Mouse (Mus musculus): Measurements from ENCODE around the gene Mrpl23. TPM values are rescaled to one million over a fixed set of nuclear protein-coding genes. Genes with fewer than 3 reads are reported as not detected.
A peak's percentile ranks its signal among the peaks of the same experiment; 100 is the strongest.

Gene Mrpl23
- polyA plus RNA-seq, 1 experiment from 2014 or later, result 11.4 TPM

DNA sequence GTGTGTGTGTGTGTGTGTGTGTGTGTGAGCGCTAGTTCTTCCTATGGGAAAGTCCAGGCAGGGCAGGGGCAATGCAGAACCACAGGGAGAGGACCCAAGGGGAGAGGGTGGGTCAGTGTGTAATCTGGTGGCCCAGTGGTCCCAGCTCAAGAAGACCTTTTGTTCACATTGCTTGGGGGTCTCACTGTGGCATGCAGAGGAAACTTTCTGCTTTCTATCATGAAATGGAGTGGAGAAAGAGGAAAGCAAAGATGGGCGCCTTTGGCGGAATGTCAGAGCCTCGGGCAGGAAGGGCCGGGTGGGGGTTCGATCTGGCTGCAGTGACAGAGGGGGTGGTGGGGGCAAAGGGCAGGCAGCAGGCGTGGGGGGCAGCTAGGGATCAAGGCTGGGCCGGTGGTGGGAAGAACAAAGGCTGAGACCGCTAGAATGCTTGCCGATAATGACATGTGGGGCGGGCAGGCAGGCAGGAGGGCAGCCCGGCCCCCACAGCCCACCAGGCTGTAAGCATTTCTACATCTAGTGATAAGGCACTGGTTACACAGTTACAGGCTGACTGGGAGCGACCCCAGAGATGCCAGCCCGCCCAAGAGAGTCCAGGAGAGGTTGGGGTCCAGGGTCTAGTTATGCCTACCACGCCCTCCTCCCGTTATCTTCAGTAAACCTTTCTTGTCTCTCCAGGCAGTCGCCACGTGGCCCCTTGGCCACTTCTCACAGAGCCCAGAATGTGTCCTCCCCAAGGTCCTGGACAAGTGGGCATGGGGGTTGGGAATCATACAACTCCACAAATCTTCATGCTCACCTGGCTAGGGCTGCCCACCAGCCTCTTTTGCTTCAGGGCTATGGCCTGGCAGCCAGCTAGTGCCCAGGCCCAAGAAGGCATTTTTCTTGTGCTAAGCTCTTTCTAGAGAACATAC is 28.7 kb downstream of the Mrpl23 start:
- Histone ChIP-seq H3K27ac (ENCODE audit: low read length) (peak overlapping the region; percentile 83), H3K4me1 (ENCODE audit: control insufficient read depth, low read depth, low read length) (peaks cover 8% of the 10 kb centered on the region), H3K4me2 (ENCODE audit: low read depth, low read length) (no peak overlapping the region), H3K4me3 (ENCODE audit: low read depth, low read length) (no peak overlapping the region), H3K9me3 (replicated peaks; ENCODE audit: control insufficient read depth, low read length) (no peaks in the 10 kb centered on the region), H3K27me3 (ENCODE audit: control insufficient read depth, insufficient read depth, low read depth, low read length) (no peaks in the 10 kb centered on the region), H3K36me3 (ENCODE audit: control insufficient read depth, insufficient read depth) (no peaks in the 10 kb centered on the region), H3K9ac (ENCODE audit: low read depth, low read length) (no peak overlapping the region; the same call in 1 of the 2 replicates)
- 29% methylated on average over 18 of the region's 18 CpGs for WGBS (ENCODE audit: insufficient replicate concordance)
- peak; percentile 75 for ATAC-seq (ENCODE audit: low read depth)

DNA sequence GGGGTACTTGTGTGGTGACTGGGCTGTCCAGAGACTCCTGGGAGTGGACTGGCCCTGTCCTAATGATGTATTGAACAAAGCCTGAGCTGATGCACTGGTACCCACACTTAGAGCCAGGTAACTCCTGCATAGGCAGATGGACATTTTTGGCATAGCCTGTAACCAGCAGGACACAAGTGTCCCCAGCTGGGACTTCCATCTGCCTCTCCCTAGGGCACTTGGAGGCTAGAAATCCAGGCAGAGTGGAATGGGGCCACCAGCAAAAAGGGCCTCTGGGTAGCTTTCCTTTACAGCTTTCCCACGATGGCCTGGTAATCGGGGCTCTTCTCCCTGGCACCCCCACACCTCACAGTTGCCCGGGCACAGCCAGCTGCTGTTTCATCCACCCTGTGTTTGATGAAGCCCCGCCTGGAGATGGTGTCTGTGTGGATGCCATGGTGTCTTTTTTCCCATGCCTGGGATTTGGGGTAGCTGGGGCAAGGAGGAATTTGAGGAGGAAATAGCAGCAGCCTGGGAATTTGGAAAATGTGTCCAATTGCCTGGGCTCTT is 29.4 kb downstream of the Mrpl23 start:
- no peaks in the 10 kb centered on the region for H3K36me3 ChIP-seq (ENCODE audit: control insufficient read depth, insufficient read depth)
- no peak for ATAC-seq (ENCODE audit: low read depth)
- no peak overlapping the region; the same call in 1 of the 2 replicates for H3K9ac ChIP-seq (ENCODE audit: low read depth, low read length)
- peak overlapping the region; percentile 83 for H3K27ac ChIP-seq (ENCODE audit: low read length)
- peaks cover 8% of the 10 kb centered on the region for H3K4me1 ChIP-seq (ENCODE audit: control insufficient read depth, low read depth, low read length)
- 53% methylated on average over 4 of the region's 4 CpGs for WGBS (ENCODE audit: insufficient replicate concordance)
- H3K9me3 ChIP-seq (replicated peaks; ENCODE audit: control insufficient read depth, low read length), result no peaks in the 10 kb centered on the region
- H3K4me3 ChIP-seq (ENCODE audit: low read depth, low read length), result no peak overlapping the region
- no peaks in the 10 kb centered on the region for H3K27me3 ChIP-seq (ENCODE audit: control insufficient read depth, insufficient read depth, low read depth, low read length)
- H3K4me2 ChIP-seq (ENCODE audit: low read depth, low read length), result no peak overlapping the region

GRCm38 (mm10) chr7:142563168-142563567 is 30.7 kb downstream of the Mrpl23 start:
- H3K36me3 ChIP-seq (ENCODE audit: control insufficient read depth, insufficient read depth), result no peaks in the 10 kb centered on the region
- no peak overlapping the region for H3K9ac ChIP-seq (ENCODE audit: low read depth, low read length)
- H3K27me3 ChIP-seq (ENCODE audit: control insufficient read depth, insufficient read depth, low read depth, low read length), result no peaks in the 10 kb centered on the region
- H3K4me3 ChIP-seq (ENCODE audit: low read depth, low read length), result no peak overlapping the region
- H3K9me3 ChIP-seq (replicated peaks; ENCODE audit: control insufficient read depth, low read length), result no peaks in the 10 kb centered on the region
- peaks cover 10% of the 10 kb centered on the region for H3K4me1 ChIP-seq (ENCODE audit: control insufficient read depth, low read depth, low read length)
- WGBS (ENCODE audit: insufficient replicate concordance), result 48% methylated on average over 6 of the region's 6 CpGs
- H3K27ac ChIP-seq (ENCODE audit: low read length), result peak overlapping the region; percentile 83
- no peak overlapping the region for H3K4me2 ChIP-seq (ENCODE audit: low read depth, low read length)
- ATAC-seq (ENCODE audit: low read depth), result peak; percentile 69

DNA sequence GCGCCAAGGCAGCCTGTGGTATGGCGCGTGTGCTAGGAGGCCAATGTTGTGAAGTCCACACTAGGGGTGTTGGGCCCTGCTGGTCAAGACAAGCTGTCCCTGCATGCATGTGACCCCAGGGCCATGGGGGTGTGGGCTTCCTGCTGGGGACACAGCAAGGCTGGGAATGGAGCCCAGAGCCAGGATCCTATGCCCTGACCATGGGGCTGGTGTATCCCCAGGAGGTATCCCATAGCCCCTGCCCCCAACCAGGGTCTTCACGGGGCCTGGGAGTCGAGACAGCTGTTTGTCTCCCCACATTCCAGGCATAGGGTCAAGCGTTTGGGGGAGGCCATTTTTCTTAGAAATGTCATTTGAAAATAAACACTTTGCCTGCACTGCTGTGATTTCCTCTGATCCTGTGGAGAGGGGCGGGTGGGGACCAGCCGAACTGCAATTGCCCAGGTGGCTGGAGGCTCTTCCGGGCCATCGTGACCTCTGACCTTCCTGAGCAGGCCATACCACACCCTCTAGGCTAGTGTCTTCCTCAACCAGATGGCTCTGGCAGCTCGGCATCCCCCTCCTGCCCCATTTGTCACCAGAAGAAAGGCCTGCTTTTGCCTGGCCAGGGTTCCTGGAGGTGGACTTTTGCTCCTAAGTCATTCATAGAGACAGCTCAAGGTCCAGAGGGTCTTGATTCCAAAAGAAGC is 32.6 kb downstream of the Mrpl23 start:
- Histone ChIP-seq H3K4me1 (ENCODE audit: control insufficient read depth, low read depth, low read length) (peaks cover 14% of the 10 kb centered on the region), H3K27me3 (ENCODE audit: control insufficient read depth, insufficient read depth, low read depth, low read length) (no peaks in the 10 kb centered on the region), H3K9me3 (replicated peaks; ENCODE audit: control insufficient read depth, low read length) (no peaks in the 10 kb centered on the region), H3K4me2 (ENCODE audit: low read depth, low read length) (no peak overlapping the region), H3K4me3 (ENCODE audit: low read depth, low read length) (no peak overlapping the region), H3K9ac (ENCODE audit: low read depth, low read length) (no peak overlapping the region), H3K36me3 (ENCODE audit: control insufficient read depth, insufficient read depth) (no peaks in the 10 kb centered on the region), H3K27ac (ENCODE audit: low read length) (peak overlapping the region; percentile 82)
- WGBS (ENCODE audit: insufficient replicate concordance), result 48% methylated on average over 11 of the region's 11 CpGs
- ATAC-seq (ENCODE audit: low read depth), result no peak

- no peaks in the 10 kb centered on the region for H3K9me3 ChIP-seq (replicated peaks; ENCODE audit: control insufficient read depth, low read length)
- no peaks in the 10 kb centered on the region for H3K36me3 ChIP-seq (ENCODE audit: control insufficient read depth, insufficient read depth)
- WGBS (ENCODE audit: insufficient replicate concordance), result 51% methylated on average over 9 of the region's 9 CpGs
- ATAC-seq (ENCODE audit: low read depth), result peak; percentile 49
- peak overlapping the region; percentile 82 for H3K27ac ChIP-seq (ENCODE audit: low read length)
- H3K4me3 ChIP-seq (ENCODE audit: low read depth, low read length), result no peak overlapping the region
- H3K4me1 ChIP-seq (ENCODE audit: control insufficient read depth, low read depth, low read length), result peaks cover 14% of the 10 kb centered on the region
- H3K9ac ChIP-seq (ENCODE audit: low read depth, low read length), result no peak overlapping the region
- H3K4me2 ChIP-seq (ENCODE audit: low read depth, low read length), result no peak overlapping the region
- no peaks in the 10 kb centered on the region for H3K27me3 ChIP-seq (ENCODE audit: control insufficient read depth, insufficient read depth, low read depth, low read length)
Observed at GRCm38 (mm10) chr7:142566512-142566911, 34.0 kb downstream of the Mrpl23 start.

DNA sequence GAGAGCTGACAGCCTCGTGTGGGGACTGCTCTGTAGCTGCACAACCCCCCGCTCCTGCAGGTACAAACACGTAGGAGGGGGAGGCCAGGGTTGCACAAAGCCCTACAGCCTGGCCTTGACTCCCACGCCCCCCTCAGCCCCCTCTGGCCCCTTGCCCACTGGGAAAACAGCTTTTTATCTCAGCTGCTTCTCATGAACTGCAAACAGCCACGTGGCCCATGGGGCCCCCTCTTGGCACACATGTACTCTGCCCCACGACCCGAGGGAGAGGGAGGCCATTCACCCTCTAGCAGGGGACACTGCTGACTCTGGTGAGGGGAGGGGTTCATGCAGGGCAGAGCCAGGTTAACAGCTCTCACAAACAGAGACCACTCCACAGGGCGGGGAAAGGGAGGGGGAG is 36.5 kb downstream of the Mrpl23 start:
- no peak overlapping the region for H3K4me2 ChIP-seq (ENCODE audit: low read depth, low read length)
- H3K4me1 ChIP-seq (ENCODE audit: control insufficient read depth, low read depth, low read length), result peaks cover 17% of the 10 kb centered on the region
- no peaks in the 10 kb centered on the region for H3K27me3 ChIP-seq (ENCODE audit: control insufficient read depth, insufficient read depth, low read depth, low read length)
- H3K4me3 ChIP-seq (ENCODE audit: low read depth, low read length), result no peak overlapping the region
- 34% methylated on average over 8 of the region's 8 CpGs for WGBS (ENCODE audit: insufficient replicate concordance)
- peak overlapping the region; percentile 83 for H3K27ac ChIP-seq (ENCODE audit: low read length)
- peak; percentile 87 for ATAC-seq (ENCODE audit: low read depth)
- H3K9me3 ChIP-seq (replicated peaks; ENCODE audit: control insufficient read depth, low read length), result no peaks in the 10 kb centered on the region
- H3K36me3 ChIP-seq (ENCODE audit: control insufficient read depth, insufficient read depth), result no peaks in the 10 kb centered on the region
- H3K9ac ChIP-seq (ENCODE audit: low read depth, low read length), result no peak overlapping the region

DNA sequence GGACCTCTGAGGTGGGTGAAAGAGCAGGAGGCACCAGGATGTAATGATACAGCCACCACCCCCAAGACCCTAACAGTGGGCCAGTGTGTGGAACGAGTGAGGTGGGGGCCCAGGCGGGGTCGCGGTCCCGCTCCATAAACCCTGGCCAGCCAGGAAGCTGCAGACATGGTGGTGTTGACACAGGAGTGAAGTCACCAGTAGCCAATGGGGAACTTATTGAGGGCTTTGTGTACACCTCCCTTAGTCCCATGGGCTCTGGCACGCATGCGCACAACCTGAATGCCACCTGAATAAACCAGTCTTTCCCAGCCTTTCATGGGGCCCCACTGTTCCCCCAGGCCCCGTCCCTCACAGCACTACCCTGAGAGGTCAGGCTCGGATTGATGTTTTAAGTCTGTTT is 38.1 kb downstream of the Mrpl23 start:
- Histone ChIP-seq H3K27me3 (ENCODE audit: control insufficient read depth, insufficient read depth, low read depth, low read length) (no peaks in the 10 kb centered on the region), H3K4me2 (ENCODE audit: low read depth, low read length) (no peak overlapping the region), H3K9me3 (replicated peaks; ENCODE audit: control insufficient read depth, low read length) (no peaks in the 10 kb centered on the region), H3K9ac (ENCODE audit: low read depth, low read length) (no peak overlapping the region), H3K36me3 (ENCODE audit: control insufficient read depth, insufficient read depth) (no peaks in the 10 kb centered on the region), H3K27ac (ENCODE audit: low read length) (peak overlapping the region; percentile 88), H3K4me3 (ENCODE audit: low read depth, low read length) (no peak overlapping the region), H3K4me1 (ENCODE audit: control insufficient read depth, low read depth, low read length) (peaks cover 17% of the 10 kb centered on the region)
- ATAC-seq (ENCODE audit: low read depth), result peak; percentile 8
- WGBS (ENCODE audit: insufficient replicate concordance), result 63% methylated on average over 9 of the region's 9 CpGs

DNA sequence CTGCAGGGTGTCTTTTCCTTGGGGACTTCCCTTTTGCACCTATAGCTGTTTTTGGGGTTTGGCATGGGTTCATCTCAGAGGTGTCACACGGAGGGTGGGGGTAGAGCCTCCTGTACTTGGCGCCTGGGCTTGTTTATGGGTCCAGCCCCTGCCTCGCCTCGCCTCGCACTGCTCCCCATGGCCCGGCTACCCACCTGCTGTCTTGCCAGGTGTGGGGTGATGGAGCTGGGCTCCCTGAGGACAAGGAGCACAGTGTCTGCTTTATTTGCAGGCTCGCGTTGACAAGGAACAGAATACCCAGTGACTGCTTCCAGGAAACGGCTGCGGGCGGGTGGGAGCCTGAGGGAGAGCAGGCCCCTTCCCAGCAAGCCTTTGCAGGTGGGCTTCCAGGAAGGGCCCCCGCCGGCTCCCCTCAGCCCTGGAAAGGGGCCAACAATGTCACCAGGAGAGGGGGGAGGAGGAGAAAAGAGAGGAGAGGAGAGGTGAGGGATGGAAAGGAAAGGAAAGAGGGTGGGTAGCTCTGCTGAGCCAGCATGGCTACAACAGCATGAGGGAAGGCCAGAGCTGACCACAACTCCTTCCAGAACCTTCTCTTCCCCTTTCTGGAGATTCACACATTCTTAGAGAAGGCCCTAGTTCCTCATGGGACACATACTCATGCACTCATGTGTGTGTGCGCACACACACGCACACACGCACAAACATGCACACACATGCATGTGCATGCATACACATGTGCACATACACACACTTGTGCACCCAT is 39.2 kb downstream of the Mrpl23 start:
- no peak overlapping the region for H3K9ac ChIP-seq (ENCODE audit: low read depth, low read length)

More for the DNA sequence above, 39.2 kb downstream of the Mrpl23 start:
- Histone ChIP-seq H3K27me3 (ENCODE audit: control insufficient read depth, insufficient read depth, low read depth, low read length) (no peaks in the 10 kb centered on the region), H3K27ac (ENCODE audit: low read length) (peak overlapping the region; percentile 83), H3K4me2 (ENCODE audit: low read depth, low read length) (no peak overlapping the region), H3K4me3 (ENCODE audit: low read depth, low read length) (no peak overlapping the region), H3K9me3 (replicated peaks; ENCODE audit: control insufficient read depth, low read length) (no peaks in the 10 kb centered on the region), H3K36me3 (ENCODE audit: control insufficient read depth, insufficient read depth) (no peaks in the 10 kb centered on the region), H3K4me1 (ENCODE audit: control insufficient read depth, low read depth, low read length) (peaks cover 17% of the 10 kb centered on the region)
- WGBS (ENCODE audit: insufficient replicate concordance), result 51% methylated on average over 16 of the region's 16 CpGs
- no peak for ATAC-seq (ENCODE audit: low read depth)
